Mouse (Mus musculus) G1E (cell line): ENCODE data around the gene Pigb. TPM values are rescaled to one million over a fixed set of nuclear protein-coding genes. Genes with fewer than 3 reads are reported as not detected.

Experiments used
- ATAC-seq: 2 replicates; pipeline ENCODE4 v1.8.0; 2016; ENCODE audit warnings: mild to moderate bottlenecking; ENCODE audit not compliant: insufficient number of reproducible peaks, poor library complexity, low FRiP score, severe bottlenecking; ENCODE audit errors: extremely low read depth
- DNase-seq: peaks from one replicate; pipeline ENCODE4 v3.0.0; 2012; ENCODE audit warnings: low spot score
- H3K27me3 ChIP-seq: 2 replicates; pipeline ENCODE4 v1.6.1; 2012; ENCODE audit warnings: mild to moderate bottlenecking, low read length, inconsistent platforms; ENCODE audit not compliant: insufficient read depth
- H3K36me3 ChIP-seq: replicated peaks from 2 replicates; pipeline ENCODE3; 2012; ENCODE audit warnings: mild to moderate bottlenecking, inconsistent platforms
- H3K4me1 ChIP-seq: 2 replicates; pipeline ENCODE4 v1.6.1; 2012; ENCODE audit warnings: low read depth, low read length, inconsistent platforms, mixed read lengths; ENCODE audit not compliant: insufficient read depth
- H3K4me3 ChIP-seq: 2 replicates; pipeline ENCODE4 v1.5.1; 2012; ENCODE audit warnings: low read depth, mild to moderate bottlenecking, inconsistent platforms, low read length, moderate library complexity, mixed read lengths
- H3K9me3 ChIP-seq: replicated peaks from 2 replicates; pipeline ENCODE4 v1.6.1; 2012; ENCODE audit warnings: inconsistent platforms
- CTCF ChIP-seq: IDR thresholded peaks from 2 replicates; pipeline ENCODE4 v1.5.1; 2012; ENCODE audit warnings: low read depth, low read length, inconsistent platforms, mixed read lengths
- GATA1 ChIP-seq: IDR thresholded peaks from 2 replicates; pipeline ENCODE4 v1.6.1; 2012; ENCODE audit warnings: borderline replicate concordance, low read length, inconsistent platforms, mixed read lengths
- GATA2 ChIP-seq: IDR thresholded peaks from 2 replicates; pipeline ENCODE4 v1.6.1; 2012; ENCODE audit warnings: low read depth, low read length, inconsistent platforms, borderline replicate concordance
- POLR2AphosphoS5 ChIP-seq: IDR thresholded peaks from 2 replicates; pipeline ENCODE4 v1.6.1; 2012; ENCODE audit warnings: low read depth, low read length, inconsistent platforms; ENCODE audit not compliant: insufficient replicate concordance
- TAL1 ChIP-seq: conservative IDR thresholded peaks from 2 replicates; pipeline ENCODE4 v1.6.1; 2012; ENCODE audit warnings: low read depth, low read length, inconsistent platforms, mixed read lengths
- polyA plus RNA-seq: library from polyadenylated mRNA; stranded (reverse); fragments of >175 nt; gene quantifications from 2 replicates; pipeline ENCODE4 v1.2.3, GENCODE M21; 2012
- total RNA-seq, 2 experiments: library from RNA; stranded (forward) in 1 of 2; stranded (reverse) in 1 of 2; fragments of 200-1000 nt in 1 of 2; fragments of >200 nt in 1 of 2; fragmentation: Nextera tagmentation in 1 of 2; gene quantifications; 2 replicates each; pipeline ENCODE4 v1.2.3; 2014 to 2017

The Pigb gene
- total and polyA plus RNA-seq, 3 experiments, result 2.0 to 49.1 (median 6.6) TPM

DNA sequence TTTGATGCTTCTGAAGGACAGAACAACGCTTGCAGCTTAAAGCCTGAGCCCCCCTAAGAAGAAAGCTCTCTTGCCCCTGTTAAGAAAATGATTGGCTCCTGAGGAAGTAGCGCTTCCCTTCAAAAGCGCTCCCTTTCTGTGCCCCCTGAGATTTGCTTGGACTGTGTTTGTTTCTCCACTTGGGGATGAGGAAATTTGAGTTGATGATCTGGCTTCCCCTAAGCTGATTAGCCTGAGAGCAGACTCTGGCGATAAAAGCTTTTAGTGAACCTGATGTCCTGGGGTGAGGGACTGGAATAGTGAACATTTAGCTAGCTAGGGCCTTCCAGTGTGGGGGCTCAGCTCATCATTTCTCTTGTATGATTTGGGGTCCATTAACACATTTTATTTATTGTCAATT is 8.7 kb upstream of the Pigb start:
- Histone ChIP-seq H3K4me3 (no peak overlapping the region), H3K9me3 (no peaks in the 10 kb centered on the region), H3K27me3 (no peaks in the 10 kb centered on the region), H3K4me1 (peaks cover 28% of the 10 kb centered on the region), H3K36me3 (peaks cover 5% of the 10 kb centered on the region)
- DNase-seq, result no peak
- no peak for ATAC-seq
- TF ChIP-seq GATA1 (no peak), POLR2AphosphoS5 (no peak), TAL1 (no peak), CTCF (no peak), GATA2 (no peak)

DNA sequence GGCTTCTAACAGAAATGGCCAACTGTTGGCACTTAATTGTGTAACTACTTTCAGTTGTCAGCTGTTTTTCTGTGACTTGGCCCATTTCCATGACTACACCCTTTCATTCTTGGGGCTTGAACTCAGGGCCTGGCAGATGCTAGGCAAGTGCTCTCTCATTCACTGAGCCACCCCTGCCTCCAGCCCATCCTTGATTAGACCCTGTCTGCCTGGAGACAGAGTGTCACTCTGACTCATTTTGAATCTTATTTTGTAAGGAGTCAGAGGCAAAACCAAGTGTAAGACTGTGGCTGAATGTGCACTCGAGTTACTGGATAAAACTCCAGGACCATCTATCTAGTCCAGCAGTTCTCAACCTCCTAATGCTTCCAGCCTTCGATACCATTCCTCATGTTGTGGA is 7.7 kb upstream of the Pigb start:
- H3K27me3 ChIP-seq, result no peaks in the 10 kb centered on the region
- DNase-seq (no peak), ATAC-seq (no peak)
- no peak overlapping the region for H3K4me3 ChIP-seq
- H3K9me3 ChIP-seq, result no peaks in the 10 kb centered on the region
- TF ChIP-seq TAL1 (no peak), GATA2 (no peak), GATA1 (no peak)
- H3K4me1 ChIP-seq, result peaks cover 31% of the 10 kb centered on the region
- peaks cover 8% of the 10 kb centered on the region for H3K36me3 ChIP-seq

DNA sequence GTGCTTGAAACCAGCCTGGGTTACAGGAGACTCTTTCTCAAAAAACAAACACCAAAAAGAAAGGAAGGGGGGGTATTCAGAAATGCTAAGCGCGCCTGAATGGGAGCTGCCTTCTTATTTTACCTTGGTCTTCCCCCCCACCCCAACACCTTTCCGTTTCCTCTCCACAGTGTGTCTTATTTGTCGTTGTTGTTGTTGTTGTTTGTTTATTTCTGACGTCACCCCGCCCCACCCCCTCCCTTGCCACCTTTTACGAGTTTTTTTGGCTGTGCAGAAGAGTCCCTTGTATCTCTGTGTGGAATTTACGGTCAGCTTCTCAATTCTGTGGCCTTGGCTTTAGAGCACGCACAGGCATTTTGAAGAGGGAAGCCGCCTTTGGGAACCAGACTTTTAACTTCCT is 5.5 kb upstream of the Pigb start:
- Histone ChIP-seq H3K36me3 (peaks cover 21% of the 10 kb centered on the region), H3K4me3 (peak overlapping the region; percentile 85; the same call in 1 of the 2 replicates), H3K9me3 (no peaks in the 10 kb centered on the region), H3K27me3 (no peaks in the 10 kb centered on the region), H3K4me1 (peaks cover 35% of the 10 kb centered on the region)
- DNase-seq (no peak), ATAC-seq (no peak)
- TF ChIP-seq GATA2 (no peak), TAL1 (no peak), CTCF (no peak), POLR2AphosphoS5 (no peak), GATA1 (no peak)

GRCm38 (mm10) chr9:73045204-73045603 is 5.0 kb upstream of the Pigb start:
- no peak for TF ChIP-seq GATA1
- no peak for TF ChIP-seq POLR2AphosphoS5
- TF ChIP-seq GATA2, result no peak
- no peak for TF ChIP-seq CTCF
- TF ChIP-seq TAL1, result no peak
- peaks cover 39% of the 10 kb centered on the region for H3K4me1 ChIP-seq
- ATAC-seq, result no peak

GRCm38 (mm10) chr9:73044146-73045079 is 4.2 kb upstream of the Pigb start, which contains the start of gene Rab27a:
Rab27a (plus strand) TSS chr9:73044854.
- DNase-seq, result peak; percentile 80

More at GRCm38 (mm10) chr9:73045204-73045603, 5.0 kb upstream of the Pigb start:
- H3K9me3 ChIP-seq, result no peaks in the 10 kb centered on the region
- DNase-seq, result no peak
- H3K4me3 ChIP-seq, result peak overlapping the region; percentile 85
- peaks cover 21% of the 10 kb centered on the region for H3K36me3 ChIP-seq
- H3K27me3 ChIP-seq, result no peaks in the 10 kb centered on the region

DNA sequence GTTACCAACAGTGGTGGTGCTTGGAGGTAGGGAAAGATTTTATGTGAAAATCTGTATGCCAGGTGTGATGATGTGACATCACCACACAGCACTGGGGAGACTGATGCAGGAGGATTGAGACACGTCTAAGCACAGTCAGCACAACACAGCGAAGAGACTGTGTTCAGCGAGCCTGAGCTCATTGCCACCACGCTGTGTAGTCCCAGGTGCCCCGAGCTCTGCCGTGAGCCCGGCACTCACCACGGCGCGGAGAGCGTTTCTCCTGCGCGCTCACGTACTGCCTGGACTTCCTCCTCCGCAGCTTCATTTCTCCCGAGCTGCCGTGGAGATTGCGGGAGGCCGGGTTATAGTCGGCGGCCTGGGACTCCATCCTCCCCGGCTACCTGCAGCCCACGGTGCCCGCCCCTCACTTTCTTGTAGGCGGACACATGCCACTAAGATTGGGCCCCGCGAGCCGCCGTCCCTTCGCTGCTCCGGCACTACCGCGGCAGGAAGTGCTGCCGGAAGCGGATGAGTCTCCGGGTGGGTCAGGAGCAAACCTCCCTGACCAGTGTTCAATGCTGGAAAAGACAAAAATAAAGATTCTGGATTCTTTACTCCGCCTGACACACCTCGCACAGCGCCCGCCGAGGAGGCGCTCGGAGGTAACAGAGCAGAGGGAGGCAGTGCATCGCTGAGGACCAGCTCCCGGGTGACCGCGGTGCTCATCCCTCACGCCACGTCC is 794 bp downstream of the Pigb start:
- Histone ChIP-seq H3K36me3 (peaks cover 43% of the 10 kb centered on the region), H3K9me3 (no peaks in the 10 kb centered on the region), H3K27me3 (no peaks in the 10 kb centered on the region), H3K4me1 (peaks cover 33% of the 10 kb centered on the region), H3K4me3 (peak overlapping the region; percentile 82)
- no peak for TF ChIP-seq POLR2AphosphoS5
- no peak for TF ChIP-seq GATA2
- no peak for TF ChIP-seq CTCF
- no peak for TF ChIP-seq TAL1
- no peak for TF ChIP-seq GATA1
- peak; percentile 83 for DNase-seq
- ATAC-seq, result peak; percentile 47

More at GRCm38 (mm10) chr9:73044146-73045079, 4.2 kb upstream of the Pigb start, which contains the start of gene Rab27a:
- H3K36me3 ChIP-seq, result peaks cover 21% of the 10 kb centered on the region
- H3K4me3 ChIP-seq, result peak within 1 kb of the TSS; percentile 85
- no peaks in the 10 kb centered on the region for H3K27me3 ChIP-seq
- peaks cover 41% of the 10 kb centered on the region for H3K4me1 ChIP-seq
- peak; percentile 68 for ATAC-seq
- TF ChIP-seq GATA1, result no peak
- peak; percentile 97 for TF ChIP-seq CTCF
- H3K9me3 ChIP-seq, result no peaks in the 10 kb centered on the region
